In genomic region chr1:30320657-30321262, GRCm38 (mm10) we compare ENCODE assay signal across 29 mouse cellular contexts.
A peak's percentile ranks its signal among the peaks of the same experiment; 100 is the strongest.
DNase-seq lines count a peak whose midpoint lies in the region; ATAC-seq lines count a peak whose summit lies in the region.
"Had no signal": no experiment of that assay in that cellular context is flagged by ENCODE, and none has a peak within 500 bp of the region (broad histone marks: within the 10 kb centered on the region; RNA-seq: fewer than 3 reads in every experiment).

No protein-coding gene starts in this region.

- no peak overlapping the region for H3K4me3 ChIP-seq in hindbrain, embryonic 12.5 days
- no peak overlapping the region for H3K4me3 ChIP-seq in hindbrain, embryonic 14.5 days (replicated peaks; ENCODE audit: low read length)
- no peak overlapping the region for H3K4me3 ChIP-seq in midbrain, embryonic 13.5 days (replicated peaks)
- H3K4me3 ChIP-seq in midbrain, embryonic 11.5 days (ENCODE audit: low read depth, low read length): no peak overlapping the region
- H3K4me3 ChIP-seq in midbrain, embryonic 15.5 days: no peak overlapping the region
- H3K4me3 ChIP-seq: embryonic facial prominence, embryonic 10.5 days; embryonic facial prominence, embryonic 13.5 days; erythroblast, embryonic 14.5 days; forebrain, embryonic 12.5 days; forebrain, embryonic 15.5 days; heart, embryonic 12.5 days; heart, embryonic 15.5 days; hindbrain, embryonic 15.5 days; intestine, embryonic 15.5 days had no signal

- H3K36me3 ChIP-seq in hindbrain, embryonic 12.5 days: no peaks in the 10 kb centered on the region
- no peaks in the 10 kb centered on the region for H3K36me3 ChIP-seq in hindbrain, embryonic 14.5 days (replicated peaks; ENCODE audit: control insufficient read depth, insufficient read depth)
- H3K36me3 ChIP-seq in midbrain, embryonic 13.5 days: no peaks in the 10 kb centered on the region
- no peaks in the 10 kb centered on the region for H3K36me3 ChIP-seq in midbrain, embryonic 11.5 days (ENCODE audit: control insufficient read depth, insufficient read depth, low read length)
- no peaks in the 10 kb centered on the region for H3K36me3 ChIP-seq in midbrain, embryonic 15.5 days (replicated peaks)
- H3K36me3 ChIP-seq: embryonic facial prominence, embryonic 10.5 days; embryonic facial prominence, embryonic 13.5 days; forebrain, embryonic 12.5 days; forebrain, embryonic 15.5 days; G1E; heart, embryonic 12.5 days; heart, embryonic 15.5 days; hindbrain, embryonic 15.5 days; intestine, embryonic 15.5 days had no signal

- H3K9ac ChIP-seq in hindbrain, embryonic 12.5 days: no peak overlapping the region
- H3K9ac ChIP-seq in hindbrain, embryonic 14.5 days: no peak overlapping the region
- no peak overlapping the region for H3K9ac ChIP-seq in midbrain, embryonic 13.5 days (replicated peaks)
- no peak overlapping the region for H3K9ac ChIP-seq in midbrain, embryonic 11.5 days (ENCODE audit: low read length)
- no peak overlapping the region for H3K9ac ChIP-seq in midbrain, embryonic 15.5 days
- H3K9ac ChIP-seq: embryonic facial prominence, embryonic 13.5 days; forebrain, embryonic 12.5 days; forebrain, embryonic 15.5 days; heart, embryonic 12.5 days; heart, embryonic 15.5 days; hindbrain, embryonic 15.5 days; intestine, embryonic 15.5 days had no signal

- WGBS in hindbrain, embryonic 12.5 days: 68% methylated on average over 6 of the region's 6 CpGs
- WGBS in hindbrain, embryonic 14.5 days: 60% methylated on average over 6 of the region's 6 CpGs
- WGBS in midbrain, embryonic 13.5 days: 65% methylated on average over 6 of the region's 6 CpGs
- WGBS in midbrain, embryonic 11.5 days: 81% methylated on average over 6 of the region's 6 CpGs
- WGBS in midbrain, embryonic 15.5 days: 63% methylated on average over 6 of the region's 6 CpGs

- DNase-seq in hindbrain, embryonic 14.5 days (ENCODE audit: low spot score): no peak
- no peak for DNase-seq in midbrain, embryonic 11.5 days (ENCODE audit: low spot score, missing footprints)
- DNase-seq in layer of hippocampus, adult 11-12 months (ENCODE audit: low spot score): no peak
- DNase-seq: adrenal gland, postnatal 10 days; adrenal gland, postnatal 36 days; B cell, adult 2 months; cerebellum, adult 11 months; cerebellum, adult 2 months; cerebellum, adult 9-11 months; cerebellum, postnatal 25 days; gastrocnemius, postnatal 25 days; heart, adult 18-20 months; heart, postnatal 10 days; heart, postnatal 36 days had no signal

- H3K27ac ChIP-seq in hindbrain, embryonic 12.5 days: no peak overlapping the region
- H3K27ac ChIP-seq in hindbrain, embryonic 14.5 days: no peak overlapping the region
- no peak overlapping the region for H3K27ac ChIP-seq in midbrain, embryonic 13.5 days
- H3K27ac ChIP-seq in midbrain, embryonic 11.5 days (ENCODE audit: low read depth, low read length): no peak overlapping the region
- no peak overlapping the region for H3K27ac ChIP-seq in midbrain, embryonic 15.5 days
- H3K27ac ChIP-seq: embryonic facial prominence, embryonic 10.5 days; embryonic facial prominence, embryonic 13.5 days; forebrain, embryonic 12.5 days; forebrain, embryonic 15.5 days; heart, embryonic 15.5 days; hindbrain, embryonic 15.5 days; intestine, embryonic 15.5 days had no signal

- H3K4me1 ChIP-seq in hindbrain, embryonic 12.5 days: no peaks in the 10 kb centered on the region
- H3K4me1 ChIP-seq in hindbrain, embryonic 14.5 days (replicated peaks; ENCODE audit: control insufficient read depth, insufficient read depth, low read length): no peaks in the 10 kb centered on the region
- no peaks in the 10 kb centered on the region for H3K4me1 ChIP-seq in midbrain, embryonic 13.5 days (replicated peaks)
- H3K4me1 ChIP-seq in midbrain, embryonic 11.5 days (ENCODE audit: control insufficient read depth, insufficient read depth, low read length): no peaks in the 10 kb centered on the region
- H3K4me1 ChIP-seq in midbrain, embryonic 15.5 days: no peaks in the 10 kb centered on the region
- H3K4me1 ChIP-seq: embryonic facial prominence, embryonic 10.5 days; embryonic facial prominence, embryonic 13.5 days; forebrain, embryonic 12.5 days; forebrain, embryonic 15.5 days; heart, embryonic 12.5 days; heart, embryonic 15.5 days; hindbrain, embryonic 15.5 days; intestine, embryonic 15.5 days had no signal

- no peaks in the 10 kb centered on the region for H3K27me3 ChIP-seq in hindbrain, embryonic 12.5 days
- no peaks in the 10 kb centered on the region for H3K27me3 ChIP-seq in hindbrain, embryonic 14.5 days (ENCODE audit: control insufficient read depth, insufficient read depth, low read length)
- no peaks in the 10 kb centered on the region for H3K27me3 ChIP-seq in midbrain, embryonic 13.5 days
- H3K27me3 ChIP-seq in midbrain, embryonic 11.5 days (ENCODE audit: control insufficient read depth, insufficient read depth, low read length): no peaks in the 10 kb centered on the region
- no peaks in the 10 kb centered on the region for H3K27me3 ChIP-seq in midbrain, embryonic 15.5 days (replicated peaks)
- H3K27me3 ChIP-seq: CH12.LX; embryonic facial prominence, embryonic 13.5 days; forebrain, embryonic 12.5 days; forebrain, embryonic 15.5 days; heart, embryonic 12.5 days; heart, embryonic 15.5 days; hindbrain, embryonic 15.5 days; intestine, embryonic 15.5 days; Patski had no signal

- no peak overlapping the region for H3K4me2 ChIP-seq in hindbrain, embryonic 12.5 days (replicated peaks)
- no peak overlapping the region for H3K4me2 ChIP-seq in hindbrain, embryonic 14.5 days (replicated peaks)
- H3K4me2 ChIP-seq in midbrain, embryonic 13.5 days (replicated peaks): no peak overlapping the region
- no peak overlapping the region for H3K4me2 ChIP-seq in midbrain, embryonic 11.5 days
- H3K4me2 ChIP-seq in midbrain, embryonic 15.5 days: no peak overlapping the region
- H3K4me2 ChIP-seq: embryonic facial prominence, embryonic 13.5 days; forebrain, embryonic 12.5 days; forebrain, embryonic 15.5 days; heart, embryonic 12.5 days; heart, embryonic 15.5 days; hindbrain, embryonic 15.5 days; intestine, embryonic 15.5 days had no signal

- peak; percentile 50; the same call in 1 of the 2 replicates for ATAC-seq in hindbrain, embryonic 12.5 days (ENCODE audit: low FRiP score)
- ATAC-seq in hindbrain, embryonic 14.5 days (ENCODE audit: low FRiP score): no peak
- ATAC-seq in midbrain, embryonic 13.5 days: peak; percentile 58; the same call in 1 of the 2 replicates
- ATAC-seq in midbrain, embryonic 11.5 days (ENCODE audit: low FRiP score): no peak
- peak; percentile 83 for ATAC-seq in midbrain, embryonic 15.5 days (replicated peaks)
- ATAC-seq: forebrain, embryonic 15.5 days; intestine, embryonic 15.5 days; Patski had no signal

- H3K9me3 ChIP-seq in hindbrain, embryonic 12.5 days (replicated peaks): no peaks in the 10 kb centered on the region
- no peaks in the 10 kb centered on the region for H3K9me3 ChIP-seq in hindbrain, embryonic 14.5 days (ENCODE audit: control insufficient read depth, low read length)
- no peaks in the 10 kb centered on the region for H3K9me3 ChIP-seq in midbrain, embryonic 13.5 days
- H3K9me3 ChIP-seq in midbrain, embryonic 11.5 days (ENCODE audit: control insufficient read depth, low read length): no peaks in the 10 kb centered on the region
- no peaks in the 10 kb centered on the region for H3K9me3 ChIP-seq in midbrain, embryonic 15.5 days
- H3K9me3 ChIP-seq: embryonic facial prominence, embryonic 10.5 days; embryonic facial prominence, embryonic 13.5 days; forebrain, embryonic 12.5 days; forebrain, embryonic 15.5 days; heart, embryonic 12.5 days; heart, embryonic 15.5 days; hindbrain, embryonic 15.5 days; intestine, embryonic 15.5 days had no signal

Comparison
In these comparisons a context has a peak if more than half of its experiments do, and no peak if none do; other contexts are left out.
1. ATAC-seq: peak in hindbrain, embryonic 12.5 days (single experiment), midbrain, embryonic 13.5 days (single experiment) and midbrain, embryonic 15.5 days (single experiment); none in hindbrain, embryonic 14.5 days (single experiment) and midbrain, embryonic 11.5 days (single experiment).